Mouse (Mus musculus): ENCODE results near the gene Umod.

Umod gene

GRCm38 (mm10) chr7:119479256-119479655 is at the start of gene Umod:
Umod (minus strand) TSS chr7:119479282.
- DNase-seq (ENCODE audit: low spot score) = no peak

GRCm38 (mm10) chr7:119528617-119529016 is 49.5 kb upstream of the Umod start:
- no peak for DNase-seq (ENCODE audit: low spot score)

- DNase-seq (ENCODE audit: low spot score) = no peak
These were observed 48.5 kb upstream of the Umod start for GRCm38 (mm10) chr7:119527548-119527947.

GRCm38 (mm10) chr7:119527135-119527534 is 48.1 kb upstream of the Umod start:
- no peak for DNase-seq (ENCODE audit: low spot score)

GRCm38 (mm10) chr7:119526486-119526885 is 47.4 kb upstream of the Umod start:
- no peak for DNase-seq (ENCODE audit: low spot score)

- DNase-seq (ENCODE audit: low spot score) = peak; percentile 41
These were observed 46.8 kb upstream of the Umod start for GRCm38 (mm10) chr7:119525881-119526281.

- DNase-seq (ENCODE audit: low spot score) = no peak
These were observed 44.3 kb upstream of the Umod start, which contains the start of gene Pdilt for GRCm38 (mm10) chr7:119523389-119523788. Pdilt (minus strand) TSS chr7:119523489.

GRCm38 (mm10) chr7:119522385-119522784 is 43.3 kb upstream of the Umod start:
- DNase-seq (ENCODE audit: low spot score) = no peak

GRCm38 (mm10) chr7:119521816-119522215 is 42.7 kb upstream of the Umod start:
- DNase-seq (ENCODE audit: low spot score) = no peak

GRCm38 (mm10) chr7:119519654-119520053 is 40.6 kb upstream of the Umod start:
- peak; percentile 66 for DNase-seq (ENCODE audit: low spot score)

- DNase-seq (ENCODE audit: low spot score) = no peak
These were observed 40.1 kb upstream of the Umod start, which contains the start of gene Acsm5 for GRCm38 (mm10) chr7:119519163-119519562. Acsm5 (plus strand) TSS chr7:119519463.

GRCm38 (mm10) chr7:119516272-119516558 is 37.1 kb upstream of the Umod start:
- DNase-seq (ENCODE audit: low spot score) = no peak

- peak; percentile 9 for DNase-seq (ENCODE audit: low spot score)
These were observed 36.6 kb upstream of the Umod start for GRCm38 (mm10) chr7:119515492-119516271.

GRCm38 (mm10) chr7:119513056-119513455 is 34.0 kb upstream of the Umod start:
- peak; percentile 27 for DNase-seq (ENCODE audit: low spot score)

- no peak for DNase-seq (ENCODE audit: low spot score)
These were observed 32.1 kb upstream of the Umod start for GRCm38 (mm10) chr7:119511143-119511542.

GRCm38 (mm10) chr7:119490041-119490780 is 11.1 kb upstream of the Umod start:
- no peak for DNase-seq (ENCODE audit: low spot score)

- no peak for DNase-seq (ENCODE audit: low spot score)
These were observed 7.6 kb upstream of the Umod start for GRCm38 (mm10) chr7:119486683-119487082.

GRCm38 (mm10) chr7:119484154-119484553 is 5.1 kb upstream of the Umod start:
- no peak for DNase-seq (ENCODE audit: low spot score)

- no peak for DNase-seq (ENCODE audit: low spot score)
These were observed 2.3 kb downstream of the Umod start for GRCm38 (mm10) chr7:119476500-119477389.

- DNase-seq (ENCODE audit: low spot score) = no peak
These were observed 19.9 kb downstream of the Umod start, which contains the start of gene Gp2 for GRCm38 (mm10) chr7:119459185-119459584. Gp2 (minus strand) TSS chr7:119459285.

- DNase-seq (ENCODE audit: low spot score) = no peak
These were observed 24.9 kb downstream of the Umod start for GRCm38 (mm10) chr7:119454192-119454591.

- DNase-seq (ENCODE audit: low spot score) = no peak
These were observed 35.2 kb downstream of the Umod start for GRCm38 (mm10) chr7:119443849-119444248.

Data from testis, postnatal 14 days (tissue).